Mouse (Mus musculus) heart, adult 8-10 months (tissue): Measurements from ENCODE around the gene Kctd13. TPM values are rescaled to one million over a fixed set of nuclear protein-coding genes. Genes with fewer than 3 reads are reported as not detected.

ENCODE experiments used
- DNase-seq: peaks from one replicate; pipeline ENCODE4 v3.0.0; 2022; ENCODE audit warnings: low spot score
- total RNA-seq, 4 experiments: library from RNA; stranded (reverse); gene quantifications; 2 replicates each; pipeline ENCODE4 v1.2.4; 2022

Kctd13 gene
- total RNA-seq, 4 experiments from 2014 or later, result 6.6 to 9.3 (median 7.3) TPM

DNA sequence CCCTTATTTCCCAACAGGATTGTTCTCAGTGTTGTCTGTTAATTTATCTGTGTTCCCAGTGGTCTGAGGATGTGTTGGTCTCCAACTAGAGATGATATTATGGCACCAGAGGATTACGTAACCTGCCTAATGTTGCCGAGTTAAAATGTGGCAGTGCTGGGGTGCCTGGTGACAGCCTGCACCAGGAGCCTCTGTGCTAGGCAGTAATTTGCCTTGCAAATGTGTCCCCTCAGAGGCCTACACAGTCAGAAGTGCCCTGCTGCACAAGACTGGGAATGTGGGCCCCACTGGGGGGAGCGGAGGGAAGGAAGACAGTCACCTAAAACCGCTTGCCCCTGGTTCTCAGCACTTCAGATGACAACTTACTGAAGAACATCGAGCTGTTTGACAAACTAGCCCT, 13.1 kb downstream of the Kctd13 start:
- no peak for DNase-seq

DNA sequence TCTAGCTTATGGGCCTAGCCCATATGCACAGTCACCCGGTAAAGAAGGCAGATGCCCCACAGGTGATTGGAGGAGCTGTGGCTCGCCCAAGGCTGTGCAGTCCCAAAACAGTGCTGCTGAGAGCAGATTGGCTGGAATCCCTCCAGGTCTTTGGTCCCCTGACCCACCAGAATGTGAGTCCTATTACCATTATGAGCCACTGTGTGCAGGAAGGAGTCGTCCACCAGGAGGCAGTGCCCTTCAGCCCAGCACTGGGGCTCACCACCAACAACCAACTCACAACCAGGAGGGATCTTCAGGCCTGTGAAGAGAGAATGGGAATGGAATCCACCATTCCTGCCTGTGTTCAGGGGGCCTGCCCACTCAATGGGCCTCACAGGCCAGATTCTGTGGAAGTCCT, 17.9 kb downstream of the Kctd13 start:
- no peak for DNase-seq

DNA sequence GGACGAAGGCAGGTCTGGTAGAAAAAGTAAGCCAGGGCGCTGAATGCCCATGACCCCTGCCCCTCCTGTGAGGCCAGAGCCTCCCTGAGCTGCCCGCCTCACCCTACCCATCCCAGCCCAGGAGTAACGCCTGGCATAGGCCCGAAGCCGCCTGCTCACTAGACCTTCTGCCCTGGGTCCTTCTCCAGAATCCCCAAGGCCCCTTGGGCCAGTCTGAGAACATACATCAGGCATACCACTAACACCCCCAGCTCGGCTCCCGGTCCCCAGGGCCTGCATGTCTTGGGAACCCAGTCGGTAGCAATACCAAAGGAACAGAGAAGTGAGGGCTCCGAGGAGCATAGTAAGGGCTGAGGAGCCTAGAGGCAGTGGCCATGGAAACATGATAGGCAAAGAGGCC, 19.9 kb downstream of the Kctd13 start:
- no peak for DNase-seq

DNA sequence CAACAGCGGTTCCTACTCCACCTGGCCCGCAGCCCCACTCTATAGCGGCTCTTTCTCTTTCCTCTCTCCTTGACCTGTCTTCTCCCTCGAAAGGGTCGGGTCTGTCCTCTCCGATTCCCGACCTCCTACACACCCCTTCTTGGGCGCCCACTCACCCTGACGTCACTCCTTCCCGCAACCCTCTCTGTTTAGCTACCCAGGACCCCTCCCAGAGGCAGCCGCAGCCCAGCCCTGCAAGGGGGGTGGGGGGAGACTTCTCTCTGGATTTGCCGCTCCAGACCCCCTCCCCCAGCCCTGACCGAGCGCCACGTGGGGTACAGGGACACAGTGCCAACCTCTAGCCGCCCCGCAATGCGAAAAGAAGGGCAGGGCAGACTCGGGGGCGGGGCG, 20.7 kb downstream of the Kctd13 start, which contains the start of gene Asphd1:
TSS of gene Asphd1 (minus strand) at position 180 of the 390 bp plus-strand sequence.
- DNase-seq, result peak; percentile 6

DNA sequence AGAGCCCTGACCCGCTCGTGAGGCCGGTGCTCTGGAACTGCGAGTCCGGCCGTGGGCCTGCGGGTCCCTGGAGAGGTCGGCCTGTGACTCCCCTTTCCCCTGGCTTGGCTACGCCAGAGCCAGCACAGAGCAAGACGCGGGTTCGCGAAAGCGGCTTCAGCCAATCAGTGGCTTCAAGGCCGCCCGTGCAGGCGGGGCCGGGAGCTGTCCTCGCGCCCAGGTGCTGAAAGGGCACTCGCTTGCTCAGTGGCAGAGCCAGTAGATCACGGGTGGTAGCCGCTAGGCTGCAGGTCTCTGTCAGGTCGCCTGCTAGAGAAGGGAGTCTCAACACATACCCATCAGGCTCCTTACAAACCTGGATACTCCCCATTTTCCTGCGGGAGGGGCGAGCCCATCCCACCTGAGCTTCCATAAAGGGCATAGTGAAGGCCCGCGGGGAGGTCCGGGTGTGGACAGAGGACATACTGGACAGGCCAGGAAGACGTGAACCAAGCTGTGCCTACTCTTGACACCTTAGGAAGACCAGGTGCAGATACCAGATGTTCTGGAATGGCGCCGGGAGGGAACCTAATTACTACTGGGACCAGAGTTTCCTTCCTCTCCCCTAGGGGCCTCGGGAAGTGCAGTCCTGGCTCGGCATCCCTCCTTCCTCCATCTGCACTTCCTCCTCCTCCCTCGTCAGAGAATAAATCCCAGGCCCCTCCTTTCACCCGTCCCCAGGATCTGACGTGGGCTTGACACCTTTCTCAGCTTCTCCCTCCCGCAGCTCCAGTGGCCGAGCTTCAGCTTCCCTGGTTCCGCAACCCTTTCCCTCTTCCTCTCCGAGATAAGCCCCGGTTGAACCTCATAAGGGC, 21.3 kb downstream of the Kctd13 start, which contains the start of gene Sez6l2:
TSS of gene Sez6l2 (plus strand) at position 771 of the 854 bp plus-strand sequence.
- DNase-seq, result peak; percentile 77

DNA sequence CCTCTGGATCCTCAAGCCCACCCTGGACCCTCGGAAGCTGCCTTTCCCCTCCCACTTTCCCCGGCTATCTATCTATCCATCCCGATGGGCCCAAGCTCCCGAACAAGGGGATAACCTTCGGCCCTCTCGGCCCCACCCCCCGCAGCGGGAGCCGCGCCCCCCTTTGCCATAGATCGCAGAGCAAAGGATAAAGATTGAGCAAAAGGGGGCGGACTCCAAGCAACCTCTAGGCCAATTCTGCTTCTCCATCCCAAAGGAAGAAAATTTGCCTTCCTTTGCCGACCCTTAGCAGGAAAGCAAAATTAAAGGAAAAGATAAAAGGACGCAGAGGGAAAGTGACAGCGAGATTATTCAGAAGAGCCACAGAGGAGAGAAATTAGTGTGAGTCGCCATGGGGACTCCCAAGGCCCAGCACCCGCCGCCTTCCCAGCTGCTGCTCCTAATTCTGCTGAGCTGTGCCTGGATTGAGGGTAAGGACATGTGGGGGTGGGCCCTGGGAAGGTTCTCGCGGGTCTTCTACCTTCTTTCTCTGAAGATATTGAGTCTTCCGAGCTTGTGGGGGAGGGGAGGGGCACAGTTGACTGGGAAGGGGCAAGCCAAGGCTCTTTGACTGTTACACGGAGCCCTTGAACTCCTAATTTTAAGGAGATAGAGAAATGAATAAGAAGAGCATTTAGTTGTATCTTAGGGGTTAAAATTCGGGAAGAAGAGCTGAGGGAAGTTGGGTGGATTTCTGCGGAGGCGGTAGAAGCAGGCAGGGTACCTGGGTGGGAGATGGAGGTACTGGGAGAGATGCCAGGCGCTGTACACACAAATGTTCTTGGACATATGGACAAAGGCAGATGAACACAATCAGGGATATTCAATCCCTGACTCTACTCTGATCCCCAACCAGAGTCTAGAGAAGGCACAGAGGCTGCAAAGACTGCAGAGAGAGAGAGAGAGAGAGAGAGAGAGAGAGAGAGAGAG, 22.3 kb downstream of the Kctd13 start:
- no peak for DNase-seq

DNA sequence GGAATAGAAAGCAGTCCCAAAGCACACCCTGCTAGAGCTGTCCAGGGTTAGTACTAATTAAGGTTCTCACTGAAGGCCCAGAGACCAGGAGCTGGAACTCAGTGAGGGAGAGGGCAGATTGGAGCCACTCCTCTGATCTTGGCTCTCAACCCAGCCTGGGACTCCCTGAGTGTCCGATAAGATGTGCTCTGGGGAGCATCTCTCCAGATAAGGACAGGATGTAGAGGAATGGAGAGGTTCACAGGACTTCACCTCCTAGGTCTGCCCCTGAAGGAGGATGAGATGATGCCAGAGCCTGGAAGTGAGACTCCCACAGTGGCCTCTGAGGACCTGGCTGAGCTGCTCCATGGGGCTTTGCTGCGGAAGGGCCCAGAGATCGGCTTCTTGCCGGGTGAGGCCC, 23.1 kb downstream of the Kctd13 start:
- DNase-seq, result no peak

DNA sequence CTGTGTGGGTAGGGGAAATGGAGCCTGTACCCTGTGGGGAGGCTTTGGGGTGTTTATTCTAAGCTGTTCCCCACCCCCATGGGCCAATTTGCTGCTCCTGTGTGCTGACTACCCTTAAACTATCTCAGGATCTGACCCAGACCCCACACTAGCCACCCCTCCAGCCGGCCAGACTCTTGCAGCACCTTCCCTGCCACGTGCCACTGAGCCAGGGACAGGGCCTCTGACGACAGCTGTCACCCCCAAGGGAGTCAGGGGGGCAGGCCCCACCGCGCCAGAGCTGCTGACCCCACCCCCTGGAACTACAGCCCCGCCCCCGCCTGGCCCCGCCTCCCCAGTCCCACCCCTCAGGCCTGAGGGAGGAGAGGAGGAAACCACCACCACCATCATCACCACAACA, 24.0 kb downstream of the Kctd13 start:
- DNase-seq, result no peak

DNA sequence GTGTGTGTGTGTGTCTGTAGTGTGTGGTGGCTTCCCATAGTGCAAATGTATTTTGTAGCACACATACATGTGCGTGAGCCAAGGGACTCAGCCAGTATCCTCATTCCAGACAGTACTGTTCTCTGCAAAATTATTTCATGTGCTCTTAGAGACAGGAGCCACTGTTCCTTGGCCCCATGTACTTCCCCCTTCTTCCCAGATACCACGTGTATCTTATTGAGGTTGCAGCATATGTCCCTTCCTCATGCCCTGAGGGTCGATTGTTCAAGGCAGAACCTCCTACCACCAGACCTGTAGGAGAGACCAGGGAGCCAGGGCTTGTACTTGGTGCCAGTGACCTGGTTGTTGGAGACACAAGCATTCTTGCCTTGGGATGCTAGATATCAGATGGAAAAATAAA, 26.4 kb downstream of the Kctd13 start:
- DNase-seq, result no peak

DNA sequence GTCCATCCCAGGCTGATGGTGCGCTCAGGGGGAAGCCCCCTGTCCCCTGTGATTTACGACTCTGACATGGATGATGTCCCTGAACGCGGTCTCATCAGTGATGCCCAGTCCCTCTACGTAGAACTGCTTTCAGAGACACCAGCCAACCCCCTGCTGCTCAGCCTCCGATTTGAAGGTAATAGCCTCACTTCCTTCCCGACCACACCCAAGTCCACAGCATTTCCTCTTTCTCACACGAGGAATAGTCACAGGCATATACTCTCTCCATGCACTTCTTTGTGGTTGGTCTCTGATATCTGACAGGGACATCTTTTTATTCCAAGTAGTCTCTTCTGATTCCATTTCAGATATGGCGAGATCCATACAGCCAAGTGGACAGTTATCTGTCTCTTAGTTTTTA, 31.1 kb downstream of the Kctd13 start:
- no peak for DNase-seq

DNA sequence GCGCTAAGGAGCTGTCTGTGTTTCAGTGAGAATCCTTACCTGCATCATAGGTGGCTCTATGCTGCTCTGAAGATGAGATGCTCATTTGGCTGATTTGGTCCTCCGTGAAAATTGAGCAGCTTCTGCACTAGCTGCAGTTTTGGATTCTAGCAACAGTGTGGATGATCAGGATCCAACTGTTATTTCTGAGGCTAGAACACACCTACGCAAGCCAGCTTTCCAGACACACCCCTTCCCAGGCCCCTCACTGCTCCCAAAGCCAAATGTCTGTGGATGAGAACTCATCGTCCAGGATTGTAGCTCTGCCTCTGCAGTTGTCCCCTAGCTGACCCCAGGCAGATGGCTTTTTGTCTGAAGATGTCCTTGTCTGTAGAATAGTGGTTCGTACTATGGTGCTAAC, 32.4 kb downstream of the Kctd13 start:
- DNase-seq, result no peak

DNA sequence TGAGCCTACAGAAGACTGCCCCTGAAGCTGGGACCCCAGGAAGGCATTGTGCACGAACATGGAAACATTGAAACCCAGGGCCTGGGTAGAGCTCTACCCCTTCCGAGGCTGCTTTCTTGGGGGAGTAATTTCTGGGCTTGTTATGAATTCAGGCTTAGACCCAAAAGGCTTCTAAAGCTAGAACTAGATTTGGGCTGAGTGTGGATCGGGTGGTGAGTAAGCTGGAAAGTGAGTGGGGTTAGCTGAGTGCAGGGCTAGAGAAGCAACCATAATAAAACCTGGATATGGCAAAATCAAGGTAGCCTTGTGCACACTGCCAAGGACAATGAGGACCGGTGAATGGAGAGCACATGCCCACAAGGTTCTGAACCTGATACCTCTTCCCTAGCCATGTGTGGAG, 33.3 kb downstream of the Kctd13 start:
- no peak for DNase-seq

DNA sequence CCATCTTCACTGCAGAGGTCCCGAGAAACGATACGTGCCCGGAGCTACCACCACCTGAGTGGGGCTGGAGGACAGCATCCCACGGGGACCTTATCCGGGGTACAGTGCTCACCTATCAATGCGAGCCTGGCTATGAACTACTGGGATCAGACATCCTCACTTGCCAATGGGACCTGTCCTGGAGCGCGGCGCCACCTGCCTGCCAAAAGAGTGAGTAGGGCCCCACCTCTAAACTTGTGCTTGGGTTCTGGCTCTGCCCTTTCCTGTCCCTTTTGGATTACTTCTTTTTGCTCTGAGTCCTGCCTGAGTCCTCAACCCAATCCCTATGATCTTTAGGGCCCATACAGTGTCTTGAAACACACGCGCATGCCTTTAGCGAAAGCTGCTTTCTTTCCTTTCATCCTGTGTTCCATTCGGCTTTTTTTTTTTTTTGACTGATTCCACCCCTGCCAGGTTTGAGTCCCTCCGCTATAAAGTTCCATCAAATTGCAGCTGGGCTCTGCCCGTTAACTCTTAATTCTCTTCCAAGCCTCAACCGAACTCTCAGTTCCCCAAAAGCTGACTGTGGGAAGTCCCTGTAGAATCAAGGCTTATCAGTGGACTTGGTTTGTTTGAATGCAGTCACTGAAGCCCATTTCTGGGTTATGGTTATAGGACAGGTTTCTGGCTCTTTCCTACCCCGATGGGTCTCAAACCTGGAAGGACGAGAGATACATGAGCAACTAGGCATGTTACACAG, 35.0 kb downstream of the Kctd13 start:
- DNase-seq, result no peak

DNA sequence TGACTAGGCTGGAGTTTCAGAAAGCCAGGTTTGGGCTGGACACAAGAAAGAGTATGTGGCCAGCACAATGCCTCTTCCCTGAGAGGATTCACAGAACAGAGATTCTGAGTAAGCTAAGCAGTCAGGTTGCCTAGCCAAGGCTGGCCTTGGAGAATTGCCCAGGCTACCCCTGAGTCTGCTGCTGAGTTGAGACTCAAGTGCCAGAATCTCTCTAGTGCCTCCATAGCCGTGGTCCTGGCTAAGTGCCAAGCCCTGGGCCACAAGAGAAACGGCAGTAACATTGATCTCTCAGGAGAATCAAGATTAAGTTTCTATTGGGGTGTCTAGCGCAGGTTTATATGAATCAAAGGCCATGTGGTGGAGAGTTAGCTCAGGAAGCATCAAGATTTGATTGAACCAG, 36.9 kb downstream of the Kctd13 start:
- DNase-seq, result no peak

DNA sequence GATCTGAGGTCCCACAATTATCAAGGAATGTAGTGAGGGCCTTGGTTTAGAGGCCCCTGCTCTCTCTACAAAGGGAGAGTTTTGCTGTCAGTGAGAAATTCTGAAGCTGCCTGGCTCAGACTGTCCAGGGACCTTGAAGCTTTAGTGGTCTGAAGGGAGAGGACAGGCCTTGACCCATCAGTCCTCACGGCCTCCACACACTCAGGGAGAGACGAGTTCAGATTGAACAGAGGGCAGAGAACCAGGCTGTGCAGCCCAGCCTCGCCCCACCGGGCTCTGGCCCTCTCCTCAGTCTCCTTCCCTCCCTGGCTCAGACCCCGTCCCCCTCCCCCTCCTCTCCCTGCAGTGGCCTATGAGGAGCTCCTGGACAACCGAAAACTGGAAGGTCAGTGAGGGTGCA, 38.7 kb downstream of the Kctd13 start:
- DNase-seq, result no peak

DNA sequence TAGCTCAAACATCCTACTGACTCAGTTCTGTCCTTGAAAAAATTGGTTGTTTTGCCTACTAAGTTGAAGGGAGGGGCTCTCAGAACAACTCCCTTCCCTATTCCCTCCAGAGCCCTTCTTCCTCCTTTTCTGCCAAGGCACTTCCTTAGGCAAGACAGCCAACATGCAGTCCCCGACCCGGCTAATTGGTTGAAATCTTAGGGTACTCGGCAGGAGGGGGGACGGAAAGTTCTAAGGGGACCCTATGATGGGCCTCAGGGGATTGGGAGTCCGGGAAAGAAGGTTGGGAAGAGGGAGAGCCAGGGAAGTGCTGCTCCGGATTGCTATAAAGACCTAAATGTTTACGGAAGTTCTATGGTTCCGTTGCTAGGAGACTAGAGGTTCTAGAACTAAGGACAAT, 46.8 kb downstream of the Kctd13 start:
- peak; percentile 64 for DNase-seq

DNA sequence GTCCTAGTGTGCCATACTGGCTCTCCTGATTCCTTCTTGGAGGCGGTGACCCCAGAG, 47.0 kb downstream of the Kctd13 start, which contains the start of gene Cdipt:
TSS of gene Cdipt (plus strand) at position 22 of the 57 bp plus-strand sequence.
- no peak for DNase-seq

DNA sequence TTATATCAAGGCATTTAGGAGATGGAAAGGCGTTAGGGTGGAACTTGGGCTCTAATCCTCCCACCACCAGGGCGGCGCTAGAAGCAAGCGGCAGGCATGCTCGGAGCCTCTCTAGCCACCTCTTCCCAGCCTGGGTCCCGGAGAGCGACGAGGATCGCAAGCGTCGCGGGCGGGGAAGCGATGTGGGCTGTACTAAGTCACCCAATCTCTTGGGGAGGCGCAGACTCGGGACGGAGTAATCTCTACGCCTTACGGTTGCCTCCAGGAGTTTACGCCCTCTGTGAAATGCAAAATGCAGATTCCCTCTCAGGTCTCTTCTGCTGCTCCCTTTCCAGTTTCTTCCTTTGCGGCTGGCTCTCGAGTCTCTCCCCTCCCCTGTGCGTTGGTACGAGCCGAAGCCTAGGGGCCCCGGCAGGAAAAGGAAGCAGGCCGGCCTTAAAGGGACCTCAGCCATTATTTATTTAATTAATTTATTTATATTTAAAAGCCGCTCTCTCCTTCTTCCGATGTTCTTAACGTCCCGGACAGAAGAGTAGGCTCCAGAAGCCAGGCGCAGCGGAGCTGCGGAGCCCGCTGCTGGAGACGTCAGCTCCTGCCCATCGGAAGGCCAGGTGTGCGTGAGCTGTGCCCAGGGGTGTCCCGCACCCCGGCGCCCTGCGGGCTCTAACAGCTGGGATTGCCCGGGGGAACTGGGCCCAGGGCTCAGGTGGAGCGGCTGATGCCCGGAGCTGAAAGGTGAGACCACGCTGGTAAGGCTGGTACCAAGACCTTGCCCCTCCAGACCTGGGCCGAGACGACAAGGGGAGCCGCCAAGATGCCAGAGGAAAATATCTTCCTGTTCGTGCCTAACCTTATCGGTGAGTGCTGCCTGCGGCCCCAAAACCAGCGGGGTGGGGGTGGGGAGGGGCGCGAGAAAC, 47.5 kb downstream of the Kctd13 start, which contains the start of gene Cdiptos:
TSS of gene Cdiptos (minus strand) at position 149 of the 917 bp plus-strand sequence.
- peak; percentile 96 for DNase-seq

DNA sequence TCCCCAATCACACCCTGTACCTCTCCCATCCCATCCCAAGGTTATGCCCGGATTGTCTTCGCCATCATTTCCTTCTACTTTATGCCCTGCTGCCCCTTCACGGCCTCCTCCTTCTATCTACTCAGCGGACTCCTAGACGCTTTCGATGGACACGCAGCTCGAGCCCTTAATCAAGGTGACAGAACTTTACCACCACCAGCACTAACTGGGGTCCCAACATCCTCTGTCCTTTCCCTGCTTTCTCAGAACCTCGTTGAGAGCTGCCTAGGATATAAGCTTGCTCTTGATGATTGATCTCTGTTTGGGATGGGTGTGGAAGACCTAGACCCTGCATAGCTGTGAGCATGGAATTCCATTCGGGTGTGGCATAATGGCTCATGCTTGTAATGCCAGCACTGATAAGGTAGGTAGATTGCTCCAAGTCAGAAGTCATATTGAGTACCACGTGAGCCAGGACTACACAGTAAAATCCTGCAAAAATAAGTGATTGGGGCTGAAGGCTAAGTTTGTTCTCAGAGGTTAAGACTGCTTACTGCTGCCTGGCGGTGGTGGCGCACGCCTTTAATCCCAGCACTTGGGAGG, 48.3 kb downstream of the Kctd13 start:
- DNase-seq, result no peak

DNA sequence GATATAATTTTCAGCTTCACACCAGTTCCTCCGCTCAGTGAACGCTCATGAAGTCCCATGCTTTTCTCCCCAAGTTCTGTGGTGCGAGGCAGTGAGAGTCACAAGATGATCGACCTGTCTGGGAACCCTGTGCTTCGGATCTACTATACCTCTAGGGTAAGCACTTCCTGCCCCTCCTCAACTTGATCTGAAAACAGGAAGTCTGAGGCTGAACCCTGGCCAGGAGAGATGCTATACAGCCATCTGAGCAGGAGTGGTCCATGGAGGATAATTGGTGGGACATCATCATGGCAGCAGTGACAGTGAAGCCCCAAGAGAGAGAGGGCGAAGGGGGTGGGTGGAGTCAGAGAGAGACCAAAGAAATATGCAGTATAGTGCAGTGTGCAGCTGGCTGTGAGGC, 50.2 kb downstream of the Kctd13 start:
- no peak for DNase-seq

DNA sequence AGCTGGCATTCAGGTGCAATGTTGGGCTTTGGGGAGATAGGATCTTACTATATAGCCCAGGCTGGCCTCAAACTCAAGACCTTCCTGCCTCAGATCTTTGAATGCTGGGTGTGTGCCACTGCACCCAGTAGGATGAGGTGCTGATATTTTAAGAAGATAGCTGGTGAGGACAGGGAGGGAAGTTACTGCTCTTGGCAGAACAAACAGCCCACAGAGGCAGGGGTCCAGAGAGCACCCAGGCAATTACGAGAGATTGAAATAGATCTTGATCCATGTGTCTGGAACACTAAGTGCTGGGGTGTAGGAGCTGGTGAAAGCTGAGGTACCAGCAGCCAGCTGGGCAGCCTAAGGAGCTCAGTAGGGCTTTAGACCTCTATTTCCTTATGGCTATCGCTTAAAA, 52.9 kb downstream of the Kctd13 start:
- no peak for DNase-seq
